Mouse (Mus musculus) liver, embryonic 12.5 days (tissue): ENCODE measurements around the gene Sft2d1. TPM values are rescaled to one million over a fixed set of nuclear protein-coding genes. Genes with fewer than 3 reads are reported as not detected.

Experiments
- ATAC-seq: fragments of 200-750 bp; cut with Nextera tagmentation; 2 replicates; pipeline ENCODE4 v1.8.0; 2017; ENCODE audit warnings: moderate number of reproducible peaks, mild to moderate bottlenecking, moderate library complexity
- H3K27ac ChIP-seq: fragments of 300-500 bp; sonication (generic); 2 replicates; pipeline ENCODE4 v1.5.1; 2016; ENCODE audit warnings: mild to moderate bottlenecking
- H3K27me3 ChIP-seq: fragments of 300-500 bp; sonication (generic); replicated peaks from 2 replicates; pipeline ENCODE4 v1.6.1; 2016; ENCODE audit warnings: mild to moderate bottlenecking, moderate library complexity
- H3K36me3 ChIP-seq: fragments of 300-500 bp; sonication (generic); 2 replicates; pipeline ENCODE4 v1.6.1; 2016; ENCODE audit warnings: mild to moderate bottlenecking, moderate library complexity
- H3K4me1 ChIP-seq: fragments of 300-500 bp; sonication (generic); 2 replicates; pipeline ENCODE4 v1.6.1; 2016
- H3K4me2 ChIP-seq: fragments of 300-500 bp; sonication (generic); 2 replicates; pipeline ENCODE4 v1.6.1; 2016; ENCODE audit warnings: mild to moderate bottlenecking, moderate library complexity
- H3K4me3 ChIP-seq: fragments of 300-500 bp; sonication (generic); 2 replicates; pipeline ENCODE4 v1.5.1; 2016; ENCODE audit warnings: mild to moderate bottlenecking, moderate library complexity
- H3K9ac ChIP-seq: fragments of 300-500 bp; sonication (generic); 2 replicates; pipeline ENCODE4 v1.6.1; 2016; ENCODE audit warnings: mild to moderate bottlenecking, moderate library complexity
- H3K9me3 ChIP-seq: fragments of 300-500 bp; sonication (generic); replicated peaks from 2 replicates; pipeline ENCODE4 v1.6.1; 2016; ENCODE audit warnings: mild to moderate bottlenecking, moderate library complexity
- WGBS: fragments of 180-500 bp; shearing (Covaris S2); methylation state at CpG from one replicate; pipeline ENCODE4 v1.1.7; 2016; ENCODE audit not compliant: insufficient replicate concordance; 5-methylcytosine and 5-hydroxymethylcytosine counted together
- polyA plus RNA-seq: library from polyadenylated mRNA; unstranded; fragments of >200 nt; fragmentation: Nextera tagmentation; extraction: Ambion mirVana; gene quantifications from 2 replicates; pipeline ENCODE4 v1.2.1, GENCODE M21; 2016

The Sft2d1 gene
- polyA plus RNA-seq, 1 experiment from 2014 or later: 64.0 TPM

DNA sequence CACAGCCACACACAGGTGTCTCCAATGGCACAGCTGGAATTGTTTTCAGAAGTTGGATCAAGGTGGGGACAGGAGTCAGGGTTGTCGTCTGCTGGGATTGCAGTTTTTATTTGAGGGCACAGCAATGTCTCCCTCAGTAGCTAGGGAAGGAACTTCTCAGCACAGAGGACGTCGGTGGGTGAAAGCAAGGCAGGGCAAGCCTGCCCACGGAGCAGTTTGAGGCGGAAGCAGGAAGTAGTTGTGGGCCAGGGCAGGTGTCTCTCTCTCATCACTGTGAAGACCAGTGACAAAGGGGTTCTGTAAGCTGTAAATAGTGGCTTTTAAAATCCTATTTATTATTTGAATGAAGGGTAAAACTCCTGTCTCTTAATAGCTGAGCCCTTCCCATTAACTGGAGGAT, 31.8 kb downstream of the Sft2d1 start:
- Histone ChIP-seq H3K27me3 (peaks cover 60% of the 10 kb centered on the region), H3K9me3 (no peaks in the 10 kb centered on the region), H3K4me1 (peaks cover 15% of the 10 kb centered on the region; the same call in 1 of the 2 replicates), H3K4me3 (no peak overlapping the region), H3K4me2 (no peak overlapping the region), H3K9ac (no peak overlapping the region), H3K36me3 (no peaks in the 10 kb centered on the region), H3K27ac (no peak overlapping the region)
- 15% methylated on average over 5 of the region's 5 CpGs for WGBS
- ATAC-seq: no peak

DNA sequence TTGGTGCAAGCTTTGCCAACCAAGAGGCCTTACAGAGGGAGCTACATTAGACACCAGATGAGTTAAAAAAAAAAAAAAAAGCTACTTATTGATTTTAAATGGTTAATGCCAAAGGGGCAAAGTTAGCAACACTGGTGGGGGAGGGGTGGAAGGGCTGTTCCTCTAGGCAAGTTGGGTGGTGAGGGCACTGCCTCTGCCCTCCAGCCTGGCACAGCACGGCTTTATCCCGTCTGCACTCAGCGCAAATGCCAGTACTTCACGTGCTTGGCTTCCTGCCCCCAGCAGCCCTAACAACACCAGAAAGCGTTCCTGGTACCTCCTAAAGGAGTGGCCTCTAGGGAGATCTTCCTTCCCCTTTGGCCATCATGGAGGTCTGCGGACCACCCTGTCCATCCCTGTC, 32.5 kb downstream of the Sft2d1 start:
- Histone ChIP-seq H3K4me1 (peaks cover 15% of the 10 kb centered on the region; the same call in 1 of the 2 replicates), H3K27ac (no peak overlapping the region), H3K9me3 (no peaks in the 10 kb centered on the region), H3K4me2 (no peak overlapping the region), H3K27me3 (peaks cover 55% of the 10 kb centered on the region), H3K36me3 (no peaks in the 10 kb centered on the region), H3K4me3 (no peak overlapping the region), H3K9ac (no peak overlapping the region)
- 65% methylated on average over 6 of the region's 6 CpGs for WGBS
- no peak for ATAC-seq

DNA sequence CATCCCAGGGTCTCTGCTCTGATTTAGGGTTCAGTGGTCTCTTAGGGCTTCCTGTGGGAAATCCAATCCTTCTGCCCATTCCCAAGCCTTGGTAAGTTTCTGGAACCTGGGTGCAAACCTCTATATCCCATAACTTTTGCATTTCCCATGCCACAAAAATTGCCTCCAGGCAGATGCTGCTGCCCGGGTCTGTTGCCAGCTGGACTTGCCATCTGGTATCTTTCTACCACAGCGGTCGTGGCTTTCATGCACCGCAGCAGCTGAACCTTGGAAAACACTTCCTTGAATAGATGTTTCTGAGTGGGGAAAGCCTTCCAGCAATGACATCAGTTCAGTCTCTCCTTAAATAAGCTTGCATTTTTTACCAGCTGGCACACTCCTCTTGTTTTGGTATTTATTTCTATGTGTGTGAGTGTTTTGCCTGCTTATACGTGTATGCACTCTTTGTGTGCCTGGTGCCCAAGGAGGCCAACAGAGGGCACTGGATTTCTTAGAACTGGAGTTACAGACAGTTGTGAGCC, 36.9 kb downstream of the Sft2d1 start:
- H3K9ac ChIP-seq: no peak overlapping the region
- H3K27me3 ChIP-seq: peaks cover 10% of the 10 kb centered on the region
- H3K9me3 ChIP-seq: no peaks in the 10 kb centered on the region
- WGBS: 69% methylated on average over 5 of the region's 5 CpGs
- H3K27ac ChIP-seq: no peak overlapping the region
- no peaks in the 10 kb centered on the region for H3K4me1 ChIP-seq
- ATAC-seq: no peak
- no peak overlapping the region for H3K4me3 ChIP-seq
- no peak overlapping the region for H3K4me2 ChIP-seq
- H3K36me3 ChIP-seq: no peaks in the 10 kb centered on the region

DNA sequence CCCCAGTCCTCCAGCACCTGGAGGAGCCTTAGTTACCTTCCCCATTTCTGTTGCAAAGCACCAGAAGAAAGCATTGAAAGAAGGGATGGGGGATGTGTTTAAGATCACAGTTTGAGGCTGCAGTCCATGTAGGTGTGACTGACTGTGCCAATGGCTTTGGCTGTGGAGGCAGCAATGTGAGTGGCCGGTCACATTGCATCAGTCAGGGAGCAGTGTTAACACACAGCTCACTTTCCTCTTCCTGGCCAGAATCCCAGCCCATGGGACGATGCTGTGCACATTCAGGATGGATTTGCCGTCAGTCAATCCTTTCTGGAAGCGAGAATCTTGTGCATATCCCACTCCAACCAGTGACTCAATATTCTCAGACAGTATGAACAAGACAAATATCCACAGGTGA, 38.0 kb downstream of the Sft2d1 start:
- H3K9ac ChIP-seq: no peak overlapping the region
- WGBS: 67% methylated on average over 4 of the region's 4 CpGs
- no peak overlapping the region for H3K4me3 ChIP-seq
- no peaks in the 10 kb centered on the region for H3K36me3 ChIP-seq
- peaks cover 1% of the 10 kb centered on the region for H3K27me3 ChIP-seq
- no peaks in the 10 kb centered on the region for H3K4me1 ChIP-seq
- H3K27ac ChIP-seq: no peak overlapping the region
- ATAC-seq: no peak
- no peak overlapping the region for H3K4me2 ChIP-seq
- H3K9me3 ChIP-seq: no peaks in the 10 kb centered on the region

DNA sequence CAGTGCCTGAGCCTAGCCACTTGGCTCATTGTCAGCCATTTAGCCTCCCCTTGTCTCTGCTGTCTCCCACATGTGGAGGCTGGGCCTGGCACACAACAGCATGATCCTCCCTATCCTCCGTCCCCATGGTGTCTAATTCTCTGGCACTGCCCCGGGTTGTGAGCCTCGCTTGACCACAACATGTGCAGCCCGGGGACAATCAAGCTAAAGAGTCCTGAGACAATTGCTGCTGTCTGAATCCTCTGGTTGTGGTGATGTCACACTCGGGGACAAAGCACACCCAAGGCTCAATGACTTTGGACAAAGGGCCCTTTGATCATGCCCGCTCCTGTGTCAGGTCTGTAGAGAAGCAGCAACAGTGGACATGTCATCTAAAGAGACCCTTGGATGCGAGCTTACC, 40.2 kb downstream of the Sft2d1 start:
- Histone ChIP-seq H3K4me3 (no peak overlapping the region), H3K27ac (no peak overlapping the region), H3K9me3 (no peaks in the 10 kb centered on the region), H3K9ac (no peak overlapping the region), H3K36me3 (no peaks in the 10 kb centered on the region), H3K27me3 (no peaks in the 10 kb centered on the region; the same call in none of the 2 replicates), H3K4me1 (no peaks in the 10 kb centered on the region), H3K4me2 (no peak overlapping the region)
- ATAC-seq: no peak
- WGBS: 68% methylated on average over 7 of the region's 7 CpGs

DNA sequence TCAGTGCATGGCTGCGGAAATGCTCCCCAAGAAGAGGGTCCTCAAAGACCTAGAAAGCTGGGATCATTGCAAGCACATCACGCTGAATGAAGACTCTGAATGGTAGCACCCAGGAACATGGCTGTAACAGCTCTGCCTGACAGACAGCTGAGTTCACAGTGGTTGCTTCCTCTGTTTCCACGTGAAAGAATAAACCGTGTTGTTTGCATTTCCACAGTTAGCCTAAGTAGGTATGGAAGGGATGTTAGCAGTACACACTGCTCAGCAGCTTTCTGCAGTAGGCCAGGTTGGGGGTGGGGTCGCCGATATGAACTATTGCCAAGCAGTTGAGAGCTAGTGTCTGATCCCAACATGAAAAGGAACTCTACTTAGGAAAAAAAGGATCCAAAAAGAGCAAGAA, 44.8 kb downstream of the Sft2d1 start, which contains the start of gene T2:
T2 (plus strand) TSS at position 301 of the 400 bp plus-strand sequence.
- no peak within 1 kb of the TSS for H3K4me3 ChIP-seq
- H3K27me3 ChIP-seq: no peaks in the 10 kb centered on the region; the same call in 1 of the 2 replicates
- ATAC-seq: no peak
- no peaks in the 10 kb centered on the region for H3K9me3 ChIP-seq
- H3K9ac ChIP-seq: no peak within 1 kb of the TSS
- no peak within 1 kb of the TSS for H3K27ac ChIP-seq
- no peaks in the 10 kb centered on the region for H3K36me3 ChIP-seq
- H3K4me2 ChIP-seq: no peak within 1 kb of the TSS
- 64% methylated on average over 6 of the region's 6 CpGs for WGBS
- no peaks in the 10 kb centered on the region for H3K4me1 ChIP-seq

DNA sequence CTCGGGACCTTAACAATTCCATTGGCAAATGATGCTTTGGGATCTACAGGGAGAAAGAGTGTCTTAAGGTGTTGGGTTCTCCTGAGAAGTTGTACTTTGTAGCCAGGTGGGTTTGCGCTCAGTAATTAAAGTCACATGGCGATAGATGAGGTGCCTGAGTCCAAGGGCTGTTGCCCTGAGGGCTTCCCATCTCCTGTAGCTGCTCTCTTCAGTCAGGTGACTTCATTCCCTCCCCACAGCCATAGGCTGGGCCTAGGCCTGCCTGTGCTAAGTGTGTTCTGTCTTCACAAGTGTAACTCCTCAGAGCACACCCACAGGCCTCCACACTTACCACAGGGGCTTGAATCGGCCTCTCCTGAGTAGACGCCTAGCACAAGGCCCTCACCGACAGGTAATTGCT, 46.6 kb downstream of the Sft2d1 start:
- H3K4me2 ChIP-seq: no peak overlapping the region
- H3K27me3 ChIP-seq: no peaks in the 10 kb centered on the region; the same call in 1 of the 2 replicates
- H3K9ac ChIP-seq: no peak overlapping the region
- no peaks in the 10 kb centered on the region for H3K9me3 ChIP-seq
- no peak overlapping the region for H3K4me3 ChIP-seq
- H3K4me1 ChIP-seq: no peaks in the 10 kb centered on the region
- H3K36me3 ChIP-seq: no peaks in the 10 kb centered on the region
- WGBS: 79% methylated on average over 6 of the region's 6 CpGs
- no peak for ATAC-seq
- no peak overlapping the region for H3K27ac ChIP-seq

DNA sequence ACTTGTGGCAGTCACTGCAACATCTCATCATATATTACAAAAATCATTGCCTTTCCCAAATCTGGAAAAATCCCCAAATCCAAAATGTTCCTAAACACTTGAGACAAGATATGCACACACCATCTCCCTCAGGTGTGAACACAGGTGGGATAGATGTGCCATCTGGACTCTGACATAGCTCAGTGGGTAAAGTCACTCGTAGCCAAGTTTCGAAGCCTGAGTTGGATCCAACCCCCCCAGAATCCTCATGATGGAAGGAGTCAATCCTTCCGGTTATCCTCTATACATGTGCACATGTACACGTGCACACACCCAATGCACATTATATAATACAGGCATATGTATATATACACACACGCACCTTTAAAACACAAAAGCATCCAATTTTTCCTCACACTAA, 50.0 kb downstream of the Sft2d1 start:
- no peak overlapping the region for H3K4me2 ChIP-seq
- no peak overlapping the region for H3K4me3 ChIP-seq
- WGBS: 70% methylated on average over 5 of the region's 5 CpGs
- no peaks in the 10 kb centered on the region for H3K36me3 ChIP-seq
- no peaks in the 10 kb centered on the region; the same call in 1 of the 2 replicates for H3K27me3 ChIP-seq
- H3K9ac ChIP-seq: no peak overlapping the region
- H3K27ac ChIP-seq: no peak overlapping the region
- no peaks in the 10 kb centered on the region for H3K9me3 ChIP-seq
- no peak for ATAC-seq
- H3K4me1 ChIP-seq: no peaks in the 10 kb centered on the region

DNA sequence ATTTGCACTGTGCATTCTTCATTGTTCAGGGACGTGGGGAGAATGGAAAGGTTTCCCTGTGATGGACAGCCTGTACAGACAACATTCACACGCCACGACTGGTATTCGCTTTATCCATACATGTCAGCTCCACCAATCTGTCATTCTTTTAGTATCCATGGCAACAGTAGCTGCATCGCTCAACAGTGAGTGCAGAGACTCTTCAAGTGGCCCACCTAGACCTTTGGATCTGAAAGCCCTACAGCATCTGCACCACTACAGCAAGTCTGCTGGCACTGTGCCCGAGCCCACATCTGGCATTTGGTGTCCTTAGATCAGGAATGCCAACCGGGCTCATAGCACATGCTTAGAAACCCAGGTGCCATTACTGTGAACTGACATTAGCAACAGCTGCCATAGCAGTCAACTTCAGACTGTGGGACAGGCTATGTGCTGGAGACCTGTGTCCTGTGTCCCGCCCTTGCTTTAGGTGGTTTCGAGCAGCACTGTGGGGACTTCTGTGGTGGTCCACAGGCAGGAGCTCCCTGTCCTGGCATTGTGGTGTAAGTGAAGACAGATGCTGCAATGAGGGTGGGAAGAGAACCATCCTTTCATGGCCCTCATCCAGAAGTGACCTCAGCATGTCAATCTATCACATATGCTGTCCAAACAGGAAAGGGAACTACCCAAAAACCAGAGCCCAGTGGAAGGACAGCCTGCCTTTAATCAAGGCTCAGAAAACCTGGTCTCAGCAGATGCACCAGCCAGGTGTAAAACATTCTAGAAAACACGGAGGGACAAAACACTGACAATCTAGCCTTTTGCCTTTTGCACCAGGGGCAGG, 50.6 kb downstream of the Sft2d1 start:
- Histone ChIP-seq H3K4me1 (no peaks in the 10 kb centered on the region), H3K9me3 (no peaks in the 10 kb centered on the region), H3K4me2 (no peak overlapping the region), H3K4me3 (no peak overlapping the region), H3K36me3 (no peaks in the 10 kb centered on the region), H3K9ac (no peak overlapping the region), H3K27me3 (peaks cover 5% of the 10 kb centered on the region), H3K27ac (no peak overlapping the region)
- no peak for ATAC-seq
- WGBS: 71% methylated on average over 10 of the region's 10 CpGs

DNA sequence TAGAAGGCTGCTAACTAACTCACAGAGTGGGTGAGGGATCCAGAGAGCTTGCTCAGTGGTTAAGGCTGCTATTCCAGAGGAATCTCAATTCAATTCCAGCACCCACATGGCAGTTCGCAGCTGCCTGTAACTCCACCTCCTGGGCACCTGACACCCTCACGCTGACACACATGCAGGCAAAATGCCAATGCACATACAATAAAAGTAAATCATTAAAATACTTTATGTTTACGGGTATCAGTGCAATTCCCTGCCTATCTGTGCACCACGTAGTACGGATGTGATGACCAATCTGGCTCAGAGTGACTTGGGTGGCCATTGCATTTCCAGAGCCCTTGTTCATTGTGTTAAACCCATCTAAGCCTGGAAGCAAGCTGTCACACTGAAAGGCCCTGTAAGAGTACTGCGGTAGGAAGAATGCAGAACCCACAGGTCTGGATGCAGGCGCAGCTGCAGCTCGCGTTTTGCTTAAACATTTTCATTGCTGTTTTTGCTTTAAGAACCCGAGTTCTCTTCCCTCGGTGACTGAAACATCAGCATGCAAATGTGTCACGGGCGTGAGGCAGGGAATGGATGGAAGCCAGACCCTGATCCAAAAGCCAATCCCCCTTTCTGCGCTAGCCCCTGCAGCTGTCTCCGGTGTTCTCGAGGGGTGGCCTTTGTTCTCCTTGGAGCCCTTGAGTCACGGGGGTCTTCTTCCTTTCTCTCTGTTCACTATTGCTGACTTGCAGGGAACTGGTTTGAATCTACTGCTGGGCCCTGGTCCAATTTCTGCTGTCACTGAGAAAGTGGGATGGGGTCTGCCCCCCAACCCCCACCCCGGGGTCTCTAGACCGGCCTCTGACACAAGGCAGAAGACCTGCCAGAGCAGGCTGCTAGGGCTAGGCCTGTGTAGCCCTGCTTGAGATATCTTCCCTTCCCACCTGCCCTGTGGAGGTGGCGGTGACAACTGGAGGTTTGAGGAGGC, 56.9 kb downstream of the Sft2d1 start:
- no peak overlapping the region for H3K27ac ChIP-seq
- H3K9me3 ChIP-seq: no peaks in the 10 kb centered on the region

DNA sequence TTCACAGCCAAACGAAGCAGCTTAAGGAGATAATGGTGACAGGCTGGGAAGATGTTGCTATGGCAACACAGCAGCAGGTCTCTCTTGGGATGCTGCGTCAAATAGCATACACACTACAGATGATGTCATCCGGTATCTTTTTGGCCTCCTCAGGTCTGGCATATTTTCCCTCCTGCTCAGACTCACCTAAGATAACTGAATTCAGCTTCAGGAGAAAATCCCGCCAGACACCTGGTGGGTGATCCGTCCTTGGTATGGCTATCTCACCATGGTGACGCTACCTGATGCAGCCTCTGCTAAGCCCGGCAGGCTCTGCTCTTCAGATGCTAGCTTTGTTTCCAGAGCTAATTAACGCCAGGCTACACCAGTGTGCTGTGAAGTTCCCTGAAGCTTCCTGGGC, 57.7 kb downstream of the Sft2d1 start:
- ATAC-seq: no peak
- Histone ChIP-seq H3K27me3 (peaks cover 17% of the 10 kb centered on the region), H3K4me1 (peaks cover 10% of the 10 kb centered on the region; the same call in 1 of the 2 replicates), H3K36me3 (no peaks in the 10 kb centered on the region), H3K4me3 (no peak overlapping the region), H3K27ac (no peak overlapping the region), H3K9me3 (no peaks in the 10 kb centered on the region), H3K4me2 (no peak overlapping the region), H3K9ac (no peak overlapping the region)
- 37% methylated on average over 8 of the region's 8 CpGs for WGBS

More for the DNA sequence above, 56.9 kb downstream of the Sft2d1 start:
- no peak overlapping the region for H3K4me2 ChIP-seq
- no peak for ATAC-seq
- H3K27me3 ChIP-seq: peaks cover 17% of the 10 kb centered on the region
- no peak overlapping the region for H3K9ac ChIP-seq
- H3K4me3 ChIP-seq: no peak overlapping the region
- no peaks in the 10 kb centered on the region for H3K36me3 ChIP-seq
- 52% methylated on average over 20 of the region's 20 CpGs for WGBS
- H3K4me1 ChIP-seq: peaks cover 10% of the 10 kb centered on the region; the same call in 1 of the 2 replicates

DNA sequence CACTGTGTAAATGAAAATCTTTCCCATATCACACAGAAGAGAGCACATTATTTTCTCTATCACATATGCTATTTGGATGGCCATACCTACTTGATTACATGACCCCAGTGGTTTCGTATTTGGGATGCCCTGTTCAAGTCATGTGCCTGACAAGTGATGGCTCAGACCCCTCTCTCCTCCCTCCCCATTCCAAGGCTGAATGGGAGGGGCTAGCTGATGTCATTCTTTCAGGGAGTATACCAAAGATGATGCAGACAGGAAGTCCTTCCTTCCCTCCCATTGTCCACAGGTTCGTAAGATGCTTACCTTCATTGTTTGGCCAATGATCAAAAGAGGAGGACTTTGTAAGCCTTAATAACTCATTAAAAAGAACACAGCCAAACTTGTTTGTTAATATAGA, 58.3 kb downstream of the Sft2d1 start:
- Histone ChIP-seq H3K27me3 (peaks cover 17% of the 10 kb centered on the region), H3K27ac (no peak overlapping the region), H3K36me3 (no peaks in the 10 kb centered on the region), H3K4me1 (peaks cover 10% of the 10 kb centered on the region; the same call in 1 of the 2 replicates), H3K9ac (no peak overlapping the region), H3K4me2 (no peak overlapping the region), H3K9me3 (no peaks in the 10 kb centered on the region), H3K4me3 (no peak overlapping the region)
- no peak for ATAC-seq
- 43% methylated on average over 2 of the region's 2 CpGs for WGBS
